Mouse (Mus musculus) G1E (cell line): Measurements from ENCODE around the gene Col6a5. TPM values are rescaled to one million over a fixed set of nuclear protein-coding genes. Genes with fewer than 3 reads are reported as not detected.

Experiments
- ATAC-seq: 2 replicates; pipeline ENCODE4 v1.8.0; 2016; ENCODE audit warnings: mild to moderate bottlenecking; ENCODE audit not compliant: insufficient number of reproducible peaks, poor library complexity, low FRiP score, severe bottlenecking; ENCODE audit errors: extremely low read depth
- DNase-seq: peaks from one replicate; pipeline ENCODE4 v3.0.0; 2012; ENCODE audit warnings: low spot score
- H3K27me3 ChIP-seq: 2 replicates; pipeline ENCODE4 v1.6.1; 2012; ENCODE audit warnings: mild to moderate bottlenecking, low read length, inconsistent platforms; ENCODE audit not compliant: insufficient read depth
- H3K36me3 ChIP-seq: replicated peaks from 2 replicates; pipeline ENCODE3; 2012; ENCODE audit warnings: mild to moderate bottlenecking, inconsistent platforms
- H3K4me1 ChIP-seq: 2 replicates; pipeline ENCODE4 v1.6.1; 2012; ENCODE audit warnings: low read depth, low read length, inconsistent platforms, mixed read lengths; ENCODE audit not compliant: insufficient read depth
- H3K4me3 ChIP-seq: 2 replicates; pipeline ENCODE4 v1.5.1; 2012; ENCODE audit warnings: low read depth, mild to moderate bottlenecking, inconsistent platforms, low read length, moderate library complexity, mixed read lengths
- H3K9me3 ChIP-seq: replicated peaks from 2 replicates; pipeline ENCODE4 v1.6.1; 2012; ENCODE audit warnings: inconsistent platforms
- CTCF ChIP-seq: IDR thresholded peaks from 2 replicates; pipeline ENCODE4 v1.5.1; 2012; ENCODE audit warnings: low read depth, low read length, inconsistent platforms, mixed read lengths
- GATA1 ChIP-seq: IDR thresholded peaks from 2 replicates; pipeline ENCODE4 v1.6.1; 2012; ENCODE audit warnings: borderline replicate concordance, low read length, inconsistent platforms, mixed read lengths
- GATA2 ChIP-seq: IDR thresholded peaks from 2 replicates; pipeline ENCODE4 v1.6.1; 2012; ENCODE audit warnings: low read depth, low read length, inconsistent platforms, borderline replicate concordance
- POLR2AphosphoS5 ChIP-seq: IDR thresholded peaks from 2 replicates; pipeline ENCODE4 v1.6.1; 2012; ENCODE audit warnings: low read depth, low read length, inconsistent platforms; ENCODE audit not compliant: insufficient replicate concordance
- TAL1 ChIP-seq: conservative IDR thresholded peaks from 2 replicates; pipeline ENCODE4 v1.6.1; 2012; ENCODE audit warnings: low read depth, low read length, inconsistent platforms, mixed read lengths
- polyA plus RNA-seq: library from polyadenylated mRNA; stranded (reverse); fragments of >175 nt; gene quantifications from 2 replicates; pipeline ENCODE4 v1.2.3, GENCODE M21; 2012
- total RNA-seq, 2 experiments: library from RNA; stranded (forward) in 1 of 2; stranded (reverse) in 1 of 2; fragments of 200-1000 nt in 1 of 2; fragments of >200 nt in 1 of 2; fragmentation: Nextera tagmentation in 1 of 2; gene quantifications; 2 replicates each; pipeline ENCODE4 v1.2.3; 2014 to 2017

The Col6a5 gene
- not detected in 2 replicates for total RNA-seq (2014; fragmentation: Nextera tagmentation)
- total RNA-seq (2017), result under 0.01 and 0.16 TPM in 2 replicates
- polyA plus RNA-seq, result not detected in 2 replicates

GRCm38 (mm10) chr9:105960533-105960932 lies at the start of gene Col6a5:
Gene Col6a5 (minus strand): TSS chr9:105960643.
- peaks cover 29% of the 10 kb centered on the region for H3K9me3 ChIP-seq

GRCm38 (mm10) chr9:105997955-105998354 lies 37.5 kb upstream of the Col6a5 start:
- TF ChIP-seq CTCF (no peak), GATA2 (no peak), GATA1 (no peak), TAL1 (no peak), POLR2AphosphoS5 (no peak)
- no peak for ATAC-seq
- H3K36me3 ChIP-seq, result no peaks in the 10 kb centered on the region
- H3K9me3 ChIP-seq, result peaks cover 51% of the 10 kb centered on the region
- DNase-seq, result no peak
- H3K27me3 ChIP-seq, result no peaks in the 10 kb centered on the region
- no peaks in the 10 kb centered on the region for H3K4me1 ChIP-seq
- H3K4me3 ChIP-seq, result no peak overlapping the region

More at GRCm38 (mm10) chr9:105960533-105960932, at the start of gene Col6a5:
- Histone ChIP-seq H3K4me1 (no peaks in the 10 kb centered on the region), H3K27me3 (no peaks in the 10 kb centered on the region), H3K4me3 (no peak within 1 kb of the TSS), H3K36me3 (no peaks in the 10 kb centered on the region)
- DNase-seq, result no peak
- TF ChIP-seq POLR2AphosphoS5 (no peak), GATA1 (no peak), TAL1 (no peak), CTCF (no peak)
- ATAC-seq, result no peak

DNA sequence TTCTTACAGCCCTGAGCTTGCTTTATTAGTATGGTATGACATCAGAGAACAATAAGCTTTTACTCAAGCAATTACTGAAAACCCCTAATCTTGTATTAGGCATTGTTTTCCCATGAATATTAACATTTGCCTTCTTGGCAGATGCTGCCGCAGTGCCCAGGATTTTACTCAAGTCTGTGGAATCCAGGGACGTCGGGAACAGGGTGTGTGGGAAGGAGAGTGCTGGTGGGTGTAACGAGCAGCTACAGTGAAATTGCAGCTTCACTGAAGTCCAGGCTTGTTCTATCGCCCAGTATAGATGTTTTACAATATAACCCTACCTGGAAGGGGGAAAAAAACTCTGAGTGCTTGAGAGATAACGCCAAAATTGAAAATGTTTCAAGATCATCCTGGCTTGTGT lies 32.0 kb upstream of the Col6a5 start:
- Histone ChIP-seq H3K36me3 (no peaks in the 10 kb centered on the region), H3K27me3 (no peaks in the 10 kb centered on the region), H3K4me1 (no peaks in the 10 kb centered on the region), H3K9me3 (peaks cover 52% of the 10 kb centered on the region), H3K4me3 (no peak overlapping the region)
- TF ChIP-seq CTCF (no peak), GATA2 (no peak), GATA1 (no peak), TAL1 (no peak), POLR2AphosphoS5 (no peak)
- DNase-seq (no peak), ATAC-seq (no peak)

DNA sequence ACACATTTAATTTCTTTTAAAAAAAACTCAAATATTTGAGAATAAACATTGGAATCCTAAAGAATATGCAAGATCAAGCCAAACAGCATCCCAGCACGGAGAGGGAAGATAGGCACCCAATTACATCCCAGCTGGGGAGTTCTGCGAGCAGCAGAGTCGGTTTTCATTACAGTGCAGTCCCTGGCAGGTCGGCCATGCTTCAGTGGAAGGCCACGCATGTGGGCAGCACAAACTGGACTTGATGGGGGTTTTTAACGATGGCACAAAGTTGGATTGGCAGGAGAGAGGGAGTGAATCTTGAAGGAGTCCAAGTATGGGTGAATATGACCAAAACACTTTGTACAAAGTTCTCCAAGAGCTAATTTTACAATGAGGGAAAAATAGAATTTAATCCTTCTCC lies 29.7 kb upstream of the Col6a5 start:
- peaks cover 44% of the 10 kb centered on the region for H3K9me3 ChIP-seq
- H3K4me3 ChIP-seq, result no peak overlapping the region
- no peaks in the 10 kb centered on the region for H3K4me1 ChIP-seq
- no peak for ATAC-seq
- no peaks in the 10 kb centered on the region for H3K36me3 ChIP-seq
- DNase-seq, result no peak
- TF ChIP-seq POLR2AphosphoS5 (no peak), GATA1 (no peak), TAL1 (no peak)
- no peaks in the 10 kb centered on the region for H3K27me3 ChIP-seq

DNA sequence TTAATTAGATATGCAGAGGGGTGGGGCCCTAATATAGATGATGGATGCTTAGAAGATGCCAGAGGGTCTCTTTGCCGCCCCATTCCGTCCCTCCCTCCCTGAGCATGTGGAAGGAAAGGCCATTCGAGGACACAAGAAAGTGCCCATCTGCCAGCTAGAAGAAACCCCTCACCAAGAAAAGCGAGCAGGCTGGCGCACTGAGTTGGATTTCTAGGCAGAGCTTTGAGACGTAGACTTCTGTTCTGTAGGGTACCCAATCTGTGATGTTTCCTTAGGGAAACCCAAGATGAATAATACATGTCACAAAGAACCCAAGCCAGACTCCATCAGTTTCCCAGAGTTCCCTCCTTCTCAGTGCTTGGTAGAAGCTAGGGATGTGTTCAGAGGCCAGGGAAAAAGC lies 29.0 kb upstream of the Col6a5 start:
- ATAC-seq, result no peak
- H3K9me3 ChIP-seq, result peaks cover 40% of the 10 kb centered on the region

GRCm38 (mm10) chr9:105988096-105988495 lies 27.7 kb upstream of the Col6a5 start:
- TF ChIP-seq TAL1 (no peak), CTCF (no peak), GATA1 (no peak), GATA2 (no peak)
- ATAC-seq (no peak), DNase-seq (no peak)
- Histone ChIP-seq H3K4me3 (no peak overlapping the region), H3K36me3 (no peaks in the 10 kb centered on the region), H3K4me1 (no peaks in the 10 kb centered on the region), H3K27me3 (no peaks in the 10 kb centered on the region), H3K9me3 (peaks cover 33% of the 10 kb centered on the region)

More for the DNA sequence above, 29.0 kb upstream of the Col6a5 start:
- TF ChIP-seq POLR2AphosphoS5 (no peak), GATA2 (no peak), CTCF (no peak), GATA1 (no peak), TAL1 (no peak)
- Histone ChIP-seq H3K27me3 (no peaks in the 10 kb centered on the region), H3K4me1 (no peaks in the 10 kb centered on the region), H3K4me3 (no peak overlapping the region), H3K36me3 (no peaks in the 10 kb centered on the region)
- no peak for DNase-seq

DNA sequence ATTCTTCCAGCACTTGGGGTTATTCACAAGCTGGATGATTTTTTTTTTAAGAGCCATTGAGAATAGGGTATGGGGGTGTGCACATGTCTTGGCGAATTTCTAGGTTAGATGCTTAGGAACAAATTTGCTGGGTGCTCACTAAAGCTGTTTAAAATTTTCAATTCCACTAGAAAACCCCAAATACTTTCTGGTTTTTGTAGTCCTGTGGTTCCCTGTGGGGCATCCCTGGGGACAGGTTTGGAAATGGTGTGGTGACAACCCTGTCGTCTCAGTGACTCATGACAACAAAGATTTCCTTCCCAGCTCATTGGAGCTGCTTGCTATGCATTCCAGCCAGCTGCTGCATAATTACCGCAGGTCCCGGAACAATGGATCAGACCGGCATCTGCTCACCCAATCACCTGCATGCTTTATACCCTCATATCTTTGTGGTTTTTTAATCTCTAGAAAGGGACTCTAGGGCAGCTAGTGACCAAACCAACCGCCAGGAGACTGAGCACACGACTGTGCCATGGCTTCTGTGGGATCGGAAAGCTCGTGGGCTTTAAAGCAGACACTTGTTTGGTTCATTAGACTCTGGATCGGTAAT lies 24.6 kb upstream of the Col6a5 start:
- Histone ChIP-seq H3K27me3 (no peaks in the 10 kb centered on the region), H3K4me3 (no peak overlapping the region), H3K9me3 (peaks cover 29% of the 10 kb centered on the region), H3K36me3 (no peaks in the 10 kb centered on the region), H3K4me1 (no peaks in the 10 kb centered on the region)
- DNase-seq (no peak), ATAC-seq (no peak)
- no peak for TF ChIP-seq TAL1
- no peak for TF ChIP-seq GATA1
- TF ChIP-seq CTCF, result no peak
- no peak for TF ChIP-seq POLR2AphosphoS5
- TF ChIP-seq GATA2, result no peak
